Mouse (Mus musculus) mouse trophoblast stem cell (cell line): ENCODE results near the gene Hps4.

Experiments used
- in situ Hi-C, 2 experiments: fragments of 300-500 bp; cut with MseI, MboI; formaldehyde crosslinking; loops; 2 replicates in 1 of 2; 3 replicates in 1 of 2; pipeline ENCODE4 v1.15.1; 2025

Gene Hps4

DNA sequence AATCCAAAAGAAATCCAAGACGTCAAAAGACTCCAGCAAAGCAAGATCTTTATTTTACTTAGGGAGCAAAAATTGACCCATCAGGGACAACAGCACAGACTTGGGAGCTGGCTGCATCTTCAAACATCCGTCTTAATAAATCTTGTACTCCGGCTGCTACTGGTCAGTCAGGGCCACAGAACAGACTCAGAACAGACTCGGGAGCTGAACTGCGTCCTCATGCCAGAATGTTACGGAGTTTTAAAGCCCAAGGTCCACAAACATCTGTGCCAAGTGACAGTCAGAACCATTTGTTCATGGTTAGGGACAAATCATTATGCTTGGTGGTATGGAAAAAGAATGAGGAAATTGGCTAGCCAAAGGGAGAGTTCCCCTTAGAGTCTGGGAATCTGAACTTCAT is 19.6 kb upstream of the Hps4 start:
- in situ Hi-C loops: loop anchor here (5.0 kb wide), 1 partner anchor 81 kb away; no protein-coding TSS in a partner anchor

DNA sequence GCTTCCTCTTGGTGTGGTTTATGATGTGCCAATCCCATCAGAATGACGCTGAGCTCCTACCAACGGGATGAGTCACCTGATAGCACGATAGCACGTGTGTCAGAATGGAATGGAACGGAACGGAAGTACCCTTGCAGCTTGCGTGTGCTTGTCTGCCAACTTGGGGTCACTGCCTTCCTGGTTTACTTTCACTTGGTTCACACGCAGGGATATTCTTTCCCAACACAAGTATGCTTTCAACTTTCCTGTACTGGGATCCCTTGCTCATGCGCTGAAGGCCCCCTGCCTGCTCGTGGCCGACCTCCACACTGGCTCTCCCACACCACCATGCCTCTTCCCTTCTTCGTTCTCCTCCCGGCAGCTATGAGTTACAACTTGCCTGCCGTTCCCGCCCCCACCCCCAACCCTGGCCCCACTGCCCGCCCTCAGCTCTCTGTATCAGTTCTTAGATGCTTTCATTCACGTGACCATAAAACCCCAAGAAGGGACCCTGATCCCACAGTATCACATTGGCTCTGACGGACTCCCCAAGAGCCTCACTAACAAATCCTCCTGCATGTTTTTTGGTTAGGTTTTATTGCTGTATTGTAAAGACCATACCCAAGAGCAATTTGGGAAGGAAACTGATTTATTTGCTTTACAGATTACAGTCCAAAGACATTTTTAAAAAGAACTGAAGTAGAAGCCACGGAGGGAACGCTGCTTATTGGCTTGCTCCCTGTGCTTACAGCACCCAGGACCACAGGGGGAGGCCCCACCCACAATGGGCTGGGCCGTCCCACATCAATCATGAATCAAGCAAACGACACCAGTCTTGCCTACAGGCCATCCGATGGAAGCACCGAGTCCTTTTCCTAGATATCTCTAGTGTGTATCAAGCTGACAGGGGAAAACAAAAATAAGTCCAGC is 18.0 kb upstream of the Hps4 start:
- in situ Hi-C loops: loop anchor here (5.0 kb wide), 1 partner anchor 83 kb away; no protein-coding TSS in a partner anchor

DNA sequence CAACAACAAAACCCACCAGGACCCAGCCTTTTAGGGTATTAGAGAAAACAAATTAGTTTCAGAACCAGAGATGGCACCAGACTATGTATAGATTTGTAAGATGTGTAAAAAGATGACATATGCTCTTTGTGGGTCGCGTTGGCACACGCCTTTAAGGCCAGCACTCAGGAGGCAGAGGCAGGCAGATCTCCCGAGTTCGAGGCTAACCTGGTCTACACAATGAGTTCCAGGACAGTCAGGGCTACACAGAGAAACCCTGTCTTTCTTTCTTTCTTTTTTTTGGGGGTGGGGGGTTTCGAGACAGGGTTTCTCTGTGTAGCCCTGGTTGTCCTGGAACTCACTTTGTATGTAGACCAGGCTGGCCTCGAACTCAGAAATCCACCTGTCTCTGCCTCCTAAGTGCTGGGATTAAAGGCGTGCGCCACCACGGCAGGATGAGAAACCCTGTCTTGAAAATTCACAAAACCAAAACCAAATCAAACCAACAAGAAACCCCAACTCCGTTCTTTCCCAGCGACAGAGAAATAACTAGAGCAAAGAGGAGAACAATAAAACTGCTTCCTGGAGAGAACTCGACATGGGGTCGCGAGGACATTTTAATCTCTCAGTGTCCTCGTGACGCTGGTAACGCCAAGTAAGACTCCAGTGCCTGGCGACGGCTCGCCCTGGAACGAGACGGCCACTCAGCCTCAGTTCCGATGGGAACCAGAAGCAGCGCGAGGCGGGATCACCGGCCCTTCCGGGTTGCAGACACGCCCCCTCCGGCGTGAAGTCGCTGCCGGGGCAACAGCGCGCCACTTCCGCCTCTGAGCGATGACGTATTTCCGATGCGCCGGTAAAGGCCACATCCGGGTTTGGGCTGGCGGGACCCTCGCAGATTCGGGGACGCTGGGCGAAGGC is 17.1 kb upstream of the Hps4 start, which contains the start of gene Tfip11:
Gene Tfip11, plus strand, starts transcription at position 813 of the 900 bp plus-strand sequence.
- in situ Hi-C loops: no loop called here

DNA sequence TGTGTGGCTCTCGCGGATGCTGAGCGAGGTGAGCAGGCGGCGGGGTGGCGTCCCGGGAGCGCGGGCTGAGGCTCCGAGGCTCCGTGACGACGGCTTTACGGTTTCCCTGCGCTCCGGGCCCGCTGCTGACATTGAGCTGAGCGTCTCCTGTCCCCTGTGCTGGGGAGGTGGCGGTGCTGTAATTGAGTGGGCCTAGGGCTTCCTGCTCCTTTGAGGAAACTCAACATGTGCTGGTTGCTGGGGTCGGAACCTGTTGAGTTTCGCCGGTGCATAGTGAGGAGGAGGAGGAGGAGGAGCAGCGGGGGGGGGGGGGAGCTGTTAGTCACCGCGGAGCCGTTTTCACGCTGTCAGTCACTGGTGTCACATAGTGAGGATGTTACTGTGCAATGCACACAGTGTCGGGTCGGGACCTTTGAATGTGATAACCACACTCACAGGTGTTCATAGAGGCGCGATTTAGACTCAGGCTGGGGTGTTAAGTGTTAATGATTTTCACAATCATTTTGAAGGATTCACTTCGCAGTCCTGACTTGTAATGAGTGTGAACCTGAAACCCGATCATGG is 16.4 kb upstream of the Hps4 start:
- in situ Hi-C loops: no loop called here

DNA sequence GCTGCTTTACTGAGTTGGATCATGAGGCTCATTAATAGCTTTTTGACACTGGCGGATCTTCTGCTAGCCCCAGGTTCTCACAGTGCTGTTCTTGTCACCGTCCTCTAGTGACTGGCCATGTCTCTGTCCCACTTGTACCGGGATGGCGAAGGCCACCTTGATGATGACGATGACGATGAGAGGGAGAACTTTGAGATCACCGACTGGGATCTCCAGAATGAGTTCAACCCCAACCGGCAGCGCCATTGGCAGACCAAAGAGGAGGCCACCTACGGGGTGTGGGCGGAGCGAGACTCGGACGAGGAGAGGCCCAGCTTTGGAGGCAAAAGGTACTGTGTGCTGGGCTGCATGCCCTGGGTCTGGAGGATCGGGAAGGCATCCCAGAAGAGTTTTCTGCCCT is 15.0 kb upstream of the Hps4 start:
- in situ Hi-C loops: no loop called here

DNA sequence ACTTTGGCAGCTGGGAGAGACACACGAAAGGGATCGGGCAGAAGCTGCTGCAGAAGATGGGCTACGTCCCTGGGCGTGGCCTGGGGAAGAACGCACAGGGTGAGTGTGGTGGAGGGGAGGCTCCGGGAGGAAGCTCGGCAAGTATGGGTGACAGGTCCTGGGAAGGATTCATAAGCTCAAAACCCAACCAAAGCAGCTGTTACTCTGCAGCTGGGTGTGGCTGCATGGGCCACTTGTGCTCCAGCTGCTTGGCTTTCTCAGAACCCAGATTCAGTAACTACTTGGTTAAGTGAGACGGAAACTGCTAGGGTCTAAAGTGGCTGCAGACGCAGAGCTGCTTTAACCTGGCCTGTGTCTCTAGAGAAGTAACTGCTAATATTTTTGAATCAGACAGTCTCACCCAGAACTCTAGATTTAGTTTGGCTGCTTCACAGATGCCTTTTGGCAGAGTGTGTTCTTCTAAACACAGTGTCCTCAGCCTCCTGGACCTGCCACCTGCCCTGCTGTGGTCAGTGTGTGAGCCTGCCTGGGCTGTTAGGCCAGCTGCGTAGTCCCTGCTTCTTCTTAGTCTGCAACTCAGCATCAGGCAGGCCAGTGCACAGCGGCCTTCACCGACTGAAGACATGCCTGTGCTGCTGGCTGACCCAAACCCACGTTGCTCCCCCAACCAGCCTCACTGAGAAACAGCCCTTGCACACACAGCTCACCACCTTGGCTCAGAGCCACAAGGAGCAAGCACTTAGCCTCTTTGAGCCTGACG is 12.9 kb upstream of the Hps4 start:
- in situ Hi-C loops: no loop called here

DNA sequence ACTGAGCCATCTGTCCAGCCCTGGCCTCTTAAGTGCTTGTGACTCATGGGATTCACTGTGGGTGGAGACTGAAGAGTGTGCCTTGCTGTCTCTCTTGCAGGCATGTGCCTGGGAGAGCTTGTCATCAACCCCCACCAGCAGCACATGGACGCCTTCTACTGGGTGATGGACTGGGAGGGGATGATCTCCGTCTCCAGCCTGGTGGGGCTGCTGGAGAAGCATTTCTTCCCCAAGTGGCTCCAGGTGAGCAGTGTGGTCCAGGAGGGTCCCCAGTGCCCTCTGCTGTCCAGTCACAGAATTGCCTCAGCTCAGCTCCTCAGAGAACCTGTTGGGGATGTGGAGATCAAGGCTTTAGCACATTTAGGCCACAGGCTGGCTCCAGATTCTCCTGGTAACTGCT is 7.4 kb upstream of the Hps4 start:
- in situ Hi-C loops: no loop called here

DNA sequence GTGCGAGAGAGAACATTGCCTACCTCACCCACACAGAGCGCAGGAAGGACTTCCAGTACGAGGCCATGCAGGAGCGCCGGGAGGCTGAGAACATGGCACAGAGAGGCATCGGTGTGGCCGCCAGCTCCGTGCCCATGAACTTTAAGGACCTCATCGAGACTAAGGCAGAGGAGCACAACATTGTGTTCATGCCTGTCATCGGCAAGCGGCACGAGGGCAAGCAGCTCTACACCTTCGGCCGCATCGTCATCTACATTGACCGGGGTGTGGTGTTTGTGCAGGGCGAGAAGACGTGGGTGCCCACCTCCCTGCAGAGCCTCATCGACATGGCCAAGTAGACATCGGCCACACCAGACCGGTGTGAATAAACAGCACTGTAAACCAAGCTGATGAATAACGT is 5.9 kb upstream of the Hps4 start:
- in situ Hi-C loops: no loop called here

DNA sequence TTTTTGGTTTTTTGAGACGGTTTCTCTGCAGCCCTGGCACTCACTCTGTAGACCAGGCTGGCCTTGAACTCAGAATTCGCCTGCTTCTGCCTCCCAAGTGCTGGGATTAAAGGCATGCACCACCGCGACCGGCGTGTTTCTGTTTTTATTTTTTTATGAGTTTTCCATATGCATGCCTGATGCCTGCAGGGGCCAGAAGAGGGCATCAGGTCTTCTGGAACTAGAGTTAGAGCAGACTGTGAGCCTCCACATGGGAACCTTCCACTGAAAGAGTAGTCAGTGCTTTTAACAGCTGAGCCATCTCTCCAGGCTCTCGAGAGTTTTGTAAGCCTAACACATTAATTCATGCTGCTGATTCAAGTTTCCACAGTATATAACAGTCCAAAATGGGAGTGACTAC is 3.7 kb upstream of the Hps4 start:
- in situ Hi-C loops: no loop called here

DNA sequence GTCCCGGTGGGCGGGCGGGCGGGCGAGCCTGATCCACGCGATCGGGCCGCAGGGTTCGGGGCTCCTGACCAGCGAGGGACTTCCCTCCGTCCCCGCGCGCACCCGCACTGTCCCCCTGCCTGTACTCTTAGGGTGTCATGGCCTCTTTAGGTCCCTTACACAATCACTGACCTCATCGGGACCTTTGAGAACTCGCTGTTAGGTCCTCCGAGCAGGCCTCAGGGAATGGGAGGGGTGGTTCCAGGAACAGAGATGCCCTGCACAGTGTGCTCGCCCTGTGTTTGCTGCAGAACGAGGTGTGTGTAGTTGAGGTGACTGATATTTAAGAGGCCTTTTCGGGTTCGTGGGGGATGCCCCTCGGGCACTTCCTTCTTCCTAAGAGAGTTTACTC is 317 bp downstream of the Hps4 start:
- in situ Hi-C loops: no loop called here

DNA sequence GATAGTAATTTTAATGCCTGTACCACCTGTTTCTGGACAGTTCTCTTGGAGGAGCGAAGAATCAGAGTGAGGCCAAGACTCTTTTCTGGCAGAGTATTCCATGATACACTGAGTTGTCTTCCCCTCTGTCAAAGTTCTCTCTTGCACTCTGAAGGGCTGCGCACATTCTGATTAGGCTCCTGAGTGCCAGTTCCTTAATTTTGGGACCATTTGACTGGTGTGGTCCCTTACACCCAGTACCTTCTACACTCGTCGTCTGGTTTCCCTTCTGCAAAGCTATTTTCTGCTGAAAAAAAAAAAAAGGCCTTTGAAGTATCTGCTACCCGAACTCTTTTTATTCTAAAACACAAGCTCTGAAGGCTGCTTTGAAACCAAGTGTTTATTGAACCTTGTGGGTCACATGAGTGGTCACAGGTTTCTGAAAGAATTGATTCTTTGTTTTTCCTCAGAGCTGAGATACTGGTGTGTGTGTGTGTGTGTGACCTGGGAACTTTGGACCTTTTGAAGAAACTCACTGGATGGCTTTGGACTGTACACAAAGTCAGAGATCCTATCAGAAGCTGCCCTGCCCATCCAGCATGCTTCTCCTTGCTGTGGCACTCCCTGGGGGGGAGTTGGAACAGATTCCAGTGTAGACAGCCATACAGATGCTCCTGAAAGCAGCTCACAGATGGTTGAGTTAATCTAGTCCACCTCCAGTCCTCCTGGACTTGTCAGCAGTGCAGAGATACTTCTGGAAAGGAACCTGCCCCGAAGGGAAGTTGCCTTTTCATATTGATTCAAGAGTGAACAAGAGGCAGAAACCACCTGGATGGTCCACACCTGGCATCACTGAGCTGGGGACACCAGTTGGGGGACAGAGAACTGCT is 1.4 kb downstream of the Hps4 start:
- in situ Hi-C loops: no loop called here

DNA sequence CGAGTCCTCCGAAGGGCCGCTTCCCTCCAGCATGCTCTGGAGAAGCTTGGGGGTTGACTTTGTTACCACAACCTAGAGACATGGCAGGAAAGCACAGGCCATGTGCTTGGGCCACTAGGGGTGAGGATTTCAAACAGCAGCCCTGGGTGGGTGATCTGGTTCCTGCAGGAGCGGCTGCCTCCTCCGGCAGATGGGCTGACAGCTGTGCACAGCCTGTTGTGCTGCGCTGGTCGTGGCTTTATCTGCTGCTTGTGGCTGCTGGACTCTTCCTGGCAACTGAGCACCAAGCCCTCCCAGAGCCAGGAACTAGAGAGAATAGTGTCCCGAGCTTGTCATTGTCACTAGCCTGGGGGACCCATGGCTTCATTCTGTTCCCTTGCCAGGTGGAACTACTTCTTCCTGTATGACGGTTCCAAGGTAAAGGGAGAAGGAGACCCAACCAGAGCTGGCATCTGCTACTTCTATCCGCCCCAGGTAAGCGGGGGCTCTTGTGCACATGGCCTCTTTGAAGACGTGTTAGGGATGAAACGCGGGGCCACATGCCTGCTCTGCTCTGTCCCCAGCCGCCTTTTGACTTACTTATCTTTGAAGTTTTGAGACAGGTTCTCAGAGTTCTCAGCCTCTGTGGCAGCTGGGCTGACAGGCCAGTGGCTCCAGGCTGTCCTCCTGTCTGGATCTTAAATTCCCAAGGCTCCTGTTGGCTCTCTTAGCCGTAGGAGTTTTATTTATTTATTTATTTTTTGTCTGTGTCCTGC is 3.5 kb downstream of the Hps4 start:
- in situ Hi-C loops: no loop called here

DNA sequence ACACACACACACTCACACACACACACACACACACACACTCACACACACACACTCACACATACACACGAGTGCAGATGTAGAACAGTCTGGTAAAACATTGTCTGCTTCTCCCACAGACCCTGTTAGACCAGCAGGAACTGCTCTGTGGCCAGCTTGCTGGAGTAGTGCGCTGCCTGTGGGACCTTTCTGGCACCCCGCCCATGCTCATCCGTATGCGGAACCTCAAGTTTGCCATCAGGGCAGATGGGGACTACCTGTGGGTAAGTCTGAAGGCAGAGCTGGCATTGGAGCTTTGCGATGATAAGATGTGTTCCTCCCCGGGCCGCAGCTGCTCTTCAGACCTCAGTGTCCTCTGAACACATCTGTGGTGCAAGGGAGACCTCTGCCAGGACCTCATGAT is 6.3 kb downstream of the Hps4 start:
- in situ Hi-C loops: no loop called here

DNA sequence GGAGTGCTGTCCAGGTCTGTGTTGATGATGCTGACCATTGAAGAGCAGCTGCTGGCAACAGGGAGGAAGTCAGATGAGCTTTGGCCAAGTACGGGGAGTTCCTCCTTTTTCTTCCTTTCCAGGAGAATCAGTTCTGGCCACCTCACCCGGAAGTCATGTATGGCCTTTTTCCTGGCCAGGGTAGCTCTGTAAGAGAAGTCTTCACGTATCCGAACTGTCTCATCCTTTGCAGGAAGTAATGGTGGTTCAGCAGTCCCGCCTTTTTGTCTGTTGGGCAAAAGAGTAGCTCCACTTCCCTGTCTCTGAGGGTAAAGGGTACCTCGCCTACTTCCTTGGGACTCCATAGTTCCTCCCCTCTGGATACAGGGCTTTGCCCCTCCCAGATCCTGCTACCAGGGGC is 12.6 kb downstream of the Hps4 start:
- in situ Hi-C loops: no loop called here

DNA sequence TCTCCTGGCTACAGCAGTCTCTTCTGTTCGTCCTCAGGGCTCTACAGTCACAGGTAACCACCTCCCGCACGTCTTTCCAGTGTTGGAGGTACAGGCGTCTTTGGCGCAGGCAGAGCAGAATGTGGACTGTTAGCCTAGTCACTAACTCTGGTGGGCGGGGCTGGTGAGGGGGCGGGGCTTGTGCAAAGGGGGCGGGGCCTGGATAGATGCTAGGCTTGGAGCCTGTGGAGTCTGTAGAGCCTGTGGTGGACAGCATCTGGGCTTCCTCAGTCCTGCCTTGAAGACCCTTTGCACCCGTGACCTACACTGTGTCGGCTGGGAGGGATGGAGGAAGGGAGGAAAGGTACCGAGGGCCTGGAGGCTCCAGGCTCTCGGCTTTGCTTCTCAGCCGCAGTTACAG is 13.0 kb downstream of the Hps4 start, which contains the start of gene Gm6583:
Gene Gm6583, minus strand, starts transcription at position 124 of the 400 bp plus-strand sequence.
- in situ Hi-C loops: no loop called here

DNA sequence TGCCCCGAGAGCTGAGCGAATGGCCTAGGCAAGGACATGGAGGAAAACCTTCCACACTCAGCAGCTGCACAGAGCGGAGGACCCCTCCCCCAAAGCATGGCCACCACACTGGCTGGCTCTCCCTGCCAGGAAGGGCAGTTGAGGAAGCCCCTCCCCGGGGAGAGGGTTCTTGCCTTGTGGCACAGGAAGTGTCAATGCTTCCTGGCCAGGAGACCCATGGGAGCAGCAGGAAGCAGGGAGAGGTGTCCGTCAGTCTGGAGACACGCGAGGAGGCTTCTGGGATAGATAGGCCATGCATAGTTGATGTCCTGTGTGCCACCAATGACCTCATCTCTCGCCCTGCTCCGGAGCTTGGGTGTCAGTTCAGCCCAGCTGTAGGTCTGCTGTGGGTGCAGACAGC is 13.4 kb downstream of the Hps4 start:
- in situ Hi-C loops: no loop called here

DNA sequence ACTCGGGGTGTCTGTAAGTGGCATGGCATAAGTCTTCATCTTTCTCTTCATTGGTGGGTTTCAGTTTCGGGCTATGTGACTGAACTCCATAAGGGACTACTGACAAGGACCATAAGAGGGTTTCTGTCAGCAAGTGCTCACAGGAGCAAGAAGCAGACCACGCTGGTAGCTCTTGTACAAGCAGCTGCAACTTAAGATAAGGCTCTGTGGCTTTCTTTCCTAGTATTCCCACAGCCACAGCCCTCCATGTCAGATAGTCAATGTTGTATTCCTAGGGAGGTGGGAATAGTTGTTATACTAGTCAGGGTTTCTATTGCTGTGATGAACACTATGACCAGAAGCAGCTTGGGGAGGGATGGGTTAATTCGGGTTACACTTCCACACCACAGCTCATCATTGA is 16.6 kb downstream of the Hps4 start:
- in situ Hi-C loops: no loop called here

DNA sequence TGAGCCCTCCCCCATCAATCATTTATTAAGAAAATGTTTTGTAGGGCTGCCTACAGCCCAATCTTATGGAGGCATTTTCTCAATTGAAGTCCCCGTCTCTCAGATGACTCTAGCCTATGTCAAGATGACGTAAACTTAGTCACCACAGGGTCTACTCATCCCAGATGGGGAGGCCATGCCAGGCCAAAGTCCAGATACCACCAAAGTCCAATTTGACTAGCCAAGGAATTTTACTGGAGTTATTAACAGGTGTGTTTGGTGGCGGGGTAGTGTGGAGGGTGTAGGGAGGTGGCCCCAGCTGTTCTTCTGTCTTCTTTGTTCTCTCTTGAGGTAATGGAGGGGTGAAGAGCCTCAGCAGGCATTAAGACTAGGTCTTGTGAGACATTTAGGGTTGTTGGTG is 17.2 kb downstream of the Hps4 start:
- in situ Hi-C loops: no loop called here

DNA sequence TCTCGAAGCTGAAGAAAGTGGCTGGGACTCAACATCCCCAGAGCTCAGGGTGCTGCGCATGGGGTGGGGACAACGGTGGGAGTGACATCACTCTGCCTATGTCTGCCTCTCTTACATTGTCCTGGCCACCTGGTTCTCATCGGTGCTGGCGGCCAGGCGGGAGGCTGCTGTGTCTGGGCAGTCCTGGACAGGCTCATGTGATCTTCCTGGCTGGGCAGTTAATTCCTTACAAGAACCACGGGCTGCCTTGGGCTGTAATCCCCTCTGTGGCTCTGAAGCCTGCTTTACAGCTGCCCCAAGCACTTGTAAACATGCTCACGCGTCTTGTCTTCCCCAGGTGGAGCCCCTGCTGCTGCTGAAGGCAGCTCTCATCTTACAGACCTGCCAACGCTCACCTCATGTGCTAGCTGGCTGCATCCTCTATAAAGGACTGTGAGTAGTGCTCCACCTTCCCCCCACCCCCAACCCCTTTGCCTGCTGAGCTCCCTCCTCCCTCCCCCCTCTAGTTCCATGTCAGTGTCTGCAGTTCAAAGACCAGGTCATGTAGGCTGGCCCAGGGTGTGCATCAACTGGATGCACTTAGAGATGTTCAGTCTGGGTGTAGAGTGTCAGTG is 21.4 kb downstream of the Hps4 start:
- in situ Hi-C loops: no loop called here
